Mouse (Mus musculus): ENCODE data around the gene Gm19684.
"Not testable (repeated sequence)": the region's sequence is repeated elsewhere in the genome, so short reads cannot be mapped to it uniquely, and the experiment has no call there.

- TF ChIP-seq GATA1 (IDR thresholded peaks at IDR 0.05; ENCODE audit: borderline replicate concordance, low read length); FLI1 (IDR thresholded peaks at IDR 0.05; ENCODE audit: low read length): not testable (repeated sequence)
These were observed 11.3 kb upstream of the Gm19684 start for GRCm38 (mm10) chr17:36110129-36110528.

Data from megakaryocyte, embryonic 14.5 days (primary cell).